Mouse (Mus musculus) testis, postnatal 10 days (tissue): ENCODE data around the gene Gm4450.

ENCODE experiments used
- DNase-seq: peaks from one replicate; pipeline ENCODE4 v3.0.0; 2021; ENCODE audit warnings: low spot score

Gene Gm4450

DNA sequence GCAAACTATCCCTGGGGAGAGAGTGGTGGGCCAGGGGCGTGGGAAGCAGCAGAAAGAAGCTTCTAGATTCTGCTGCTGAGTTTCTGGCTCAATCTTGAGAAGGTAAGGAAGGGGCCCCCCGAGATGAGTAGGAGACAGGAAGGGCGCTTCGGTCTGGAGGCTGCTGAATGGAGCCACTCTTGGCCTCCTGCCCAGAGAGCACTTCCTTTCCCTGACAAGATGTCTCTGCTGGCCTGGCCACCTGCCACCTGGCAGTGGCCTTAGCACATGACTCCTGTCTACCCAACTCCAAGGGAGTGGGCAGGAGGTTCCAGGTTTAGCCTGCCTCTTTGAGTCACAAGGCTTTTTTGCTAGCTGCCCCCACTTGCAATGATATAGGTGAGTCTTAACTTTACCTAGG, 39.6 kb downstream of the Gm4450 start:
- peak; percentile 89 for DNase-seq

DNA sequence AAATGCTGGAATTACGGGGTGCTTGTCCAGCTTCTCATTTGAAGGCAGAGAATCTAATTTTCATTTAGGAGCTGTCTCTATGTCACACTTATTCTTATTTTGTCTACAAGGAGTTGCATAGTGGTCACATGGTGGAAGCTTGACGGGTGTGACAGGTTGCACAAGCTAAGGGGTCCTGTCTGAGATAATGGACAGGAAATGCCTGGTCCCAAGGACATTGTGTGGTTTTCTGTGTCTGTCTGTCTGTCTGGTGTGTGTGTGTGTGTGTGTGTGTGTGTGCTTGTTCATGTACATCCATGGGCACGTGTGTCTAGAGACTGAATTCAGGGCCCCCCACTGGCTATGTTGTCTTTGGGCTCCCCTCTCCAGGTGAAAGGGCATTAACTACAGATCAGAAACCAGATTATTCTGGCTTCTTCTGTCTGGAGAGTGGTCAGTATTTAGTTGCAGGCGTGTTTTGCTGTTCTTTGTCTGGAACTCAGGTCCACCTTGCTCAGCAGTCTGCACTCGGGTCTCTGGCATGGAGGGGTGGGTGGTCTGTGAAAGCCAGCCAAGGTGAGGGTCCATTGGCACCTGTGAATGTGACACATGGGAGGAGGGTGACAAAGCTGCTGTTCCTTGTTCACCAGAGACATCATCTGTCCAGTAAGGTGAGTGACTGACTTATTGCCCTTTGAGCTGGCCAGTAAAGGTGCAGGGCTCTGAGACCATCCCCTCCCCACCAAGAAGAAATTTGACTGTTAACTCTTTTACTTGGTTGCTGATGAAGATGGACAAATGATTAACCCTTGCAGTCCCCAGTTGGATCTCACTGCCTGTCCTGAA, 40.3 kb downstream of the Gm4450 start:
- no peak for DNase-seq

DNA sequence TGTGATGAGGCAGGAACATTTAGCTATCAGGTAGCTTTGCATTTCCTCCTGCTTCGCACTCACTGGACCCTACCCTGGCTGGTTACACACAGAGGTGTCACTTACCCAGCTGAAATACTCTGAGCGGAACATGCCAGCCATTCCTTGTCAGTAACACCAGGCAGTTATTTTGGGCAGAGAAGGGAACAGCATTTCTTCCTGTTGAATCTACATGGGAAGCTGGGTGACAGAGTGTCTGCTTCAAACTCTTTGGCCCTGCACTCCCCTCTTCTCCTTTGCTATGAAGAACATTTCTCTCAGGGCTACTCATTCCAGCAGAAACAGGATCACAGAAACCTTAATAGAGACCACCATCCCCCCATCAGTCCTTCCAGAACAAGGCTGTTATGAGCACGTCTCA, 42.6 kb downstream of the Gm4450 start:
- no peak for DNase-seq

DNA sequence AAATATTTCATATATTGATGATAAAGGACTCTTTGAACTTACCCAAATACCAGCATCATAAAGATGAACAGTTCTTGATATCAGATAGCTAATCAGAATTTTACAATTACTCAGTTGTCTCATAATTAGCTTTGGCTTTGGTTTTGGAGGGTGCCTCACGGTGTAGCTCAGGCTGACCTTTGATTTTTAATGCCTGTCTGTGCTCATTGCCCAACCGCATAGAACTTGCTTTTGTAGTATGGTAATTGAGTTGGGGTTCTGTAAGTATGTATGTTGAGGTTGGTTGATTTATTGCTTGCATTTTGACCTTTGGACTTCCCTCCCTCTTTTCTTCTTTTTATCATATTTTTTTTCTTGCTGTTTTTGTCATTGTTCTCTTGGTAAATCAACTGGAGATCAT, 43.2 kb downstream of the Gm4450 start:
- DNase-seq: no peak

DNA sequence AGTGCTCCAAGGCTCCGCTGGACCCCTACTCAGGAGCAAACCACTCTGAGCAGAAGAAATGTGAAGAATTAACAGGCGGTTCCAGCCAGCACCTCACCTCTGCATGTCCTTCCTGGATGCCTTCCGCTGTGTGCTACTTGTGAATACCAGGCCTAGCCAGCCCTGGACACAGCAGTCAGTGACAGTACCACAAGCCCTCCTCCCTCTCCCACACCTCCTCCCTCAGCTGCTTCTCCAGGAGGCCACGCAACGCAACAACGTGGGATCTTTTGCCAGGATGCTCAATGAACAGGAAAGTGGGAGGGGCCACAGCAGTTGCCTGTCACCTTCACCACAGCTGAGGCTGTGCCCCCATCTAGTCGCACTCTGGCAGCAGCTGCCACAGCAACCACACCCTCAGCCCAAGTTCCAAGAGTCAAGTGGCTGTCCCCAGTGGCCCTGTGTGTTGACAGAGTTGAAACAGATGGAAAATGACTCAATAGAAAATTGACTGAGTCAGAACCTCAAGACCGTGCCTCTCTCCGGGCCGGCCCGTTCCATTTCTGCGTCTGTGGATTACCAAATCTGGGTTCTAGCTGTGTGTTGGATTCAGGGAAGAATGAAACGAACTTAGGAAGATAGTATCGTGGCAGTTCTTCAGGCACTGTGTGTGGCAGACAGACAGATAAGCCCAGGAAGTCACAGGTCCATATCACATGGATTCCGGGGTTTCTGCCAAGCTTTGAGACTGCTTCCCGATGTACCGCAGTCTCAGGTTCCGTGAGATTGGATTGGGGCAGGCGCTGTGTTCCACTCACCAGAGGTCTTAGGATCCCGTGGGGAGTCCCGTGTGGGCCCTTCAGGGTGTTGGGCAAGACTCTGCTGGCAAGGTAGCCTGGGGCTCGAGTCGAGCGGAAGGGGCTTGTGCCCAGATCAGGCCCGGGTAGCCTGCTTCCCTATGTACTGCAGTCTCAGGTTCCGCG, 46.0 kb downstream of the Gm4450 start:
- peak; percentile 6 for DNase-seq

DNA sequence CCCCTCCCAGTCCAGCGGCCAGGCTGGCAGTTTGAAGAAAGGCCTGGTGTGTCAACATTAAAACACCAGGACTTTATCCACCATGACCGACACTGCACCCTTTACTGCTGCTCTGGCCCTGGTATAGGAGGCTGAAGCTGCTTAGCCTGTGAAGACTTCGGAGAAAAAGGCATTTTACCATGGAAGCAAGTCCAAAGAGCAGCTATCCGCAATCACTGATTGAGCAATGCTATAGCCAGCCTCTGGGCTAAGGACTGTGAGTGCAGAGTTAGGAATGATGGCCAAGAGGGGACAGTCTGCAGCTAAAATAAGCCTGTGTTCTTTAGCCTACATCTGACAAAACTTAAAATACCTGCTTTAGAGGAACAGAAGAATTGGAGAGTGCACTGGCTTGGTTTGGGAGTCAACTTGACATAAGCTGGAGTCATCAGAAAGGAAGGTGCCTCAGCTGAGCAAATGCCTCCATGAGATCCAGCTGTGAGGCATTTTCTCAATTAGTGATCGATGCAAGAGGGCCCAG, 49.6 kb downstream of the Gm4450 start:
- DNase-seq: peak; percentile 22

DNA sequence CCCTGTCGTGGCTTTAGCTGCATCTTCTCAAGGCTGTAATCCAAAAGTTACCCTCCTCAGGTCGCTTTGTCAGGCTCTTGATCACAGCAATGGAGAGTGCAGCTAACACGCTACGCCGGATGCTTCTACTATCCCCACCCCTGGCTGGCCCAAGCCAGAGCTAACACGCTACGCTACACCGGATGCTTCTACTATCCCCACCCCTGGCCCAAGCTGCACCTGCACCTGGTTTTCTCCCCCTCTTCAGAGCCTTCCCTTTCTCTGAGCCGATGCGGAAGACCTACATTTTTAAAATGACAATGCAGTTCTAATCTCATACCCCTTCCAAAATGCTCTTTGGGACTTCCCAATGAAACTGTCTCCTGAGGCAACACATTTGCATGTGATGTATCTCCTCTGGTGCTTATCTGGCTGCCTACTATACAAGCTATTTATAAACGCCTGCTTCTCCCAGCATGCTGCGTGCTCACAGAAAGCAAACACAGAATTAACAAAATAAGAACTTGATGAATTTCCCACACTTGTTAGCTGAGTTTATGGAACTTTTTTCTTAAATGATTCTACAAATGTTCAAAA, 50.3 kb downstream of the Gm4450 start:
- DNase-seq: peak; percentile 21

DNA sequence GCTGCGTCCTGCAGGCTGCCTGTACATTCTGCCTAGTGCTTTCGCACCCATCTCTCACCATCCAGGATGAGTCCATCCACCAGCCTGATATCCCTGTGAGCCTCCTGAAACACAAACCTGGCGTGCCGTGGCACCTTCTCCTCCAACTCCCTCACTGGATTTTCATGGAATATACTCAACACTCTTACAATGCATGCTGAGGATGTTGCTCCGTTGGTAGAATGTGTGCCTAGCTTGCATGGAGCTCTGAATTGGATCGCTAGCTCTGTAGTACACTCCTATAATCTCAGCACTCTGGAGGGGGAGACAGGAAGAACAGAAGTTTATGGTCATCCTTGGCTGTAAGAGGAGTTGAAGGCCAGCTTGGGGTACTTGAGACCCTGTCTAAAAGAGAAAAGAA, 51.0 kb downstream of the Gm4450 start:
- DNase-seq: peak; percentile 2

DNA sequence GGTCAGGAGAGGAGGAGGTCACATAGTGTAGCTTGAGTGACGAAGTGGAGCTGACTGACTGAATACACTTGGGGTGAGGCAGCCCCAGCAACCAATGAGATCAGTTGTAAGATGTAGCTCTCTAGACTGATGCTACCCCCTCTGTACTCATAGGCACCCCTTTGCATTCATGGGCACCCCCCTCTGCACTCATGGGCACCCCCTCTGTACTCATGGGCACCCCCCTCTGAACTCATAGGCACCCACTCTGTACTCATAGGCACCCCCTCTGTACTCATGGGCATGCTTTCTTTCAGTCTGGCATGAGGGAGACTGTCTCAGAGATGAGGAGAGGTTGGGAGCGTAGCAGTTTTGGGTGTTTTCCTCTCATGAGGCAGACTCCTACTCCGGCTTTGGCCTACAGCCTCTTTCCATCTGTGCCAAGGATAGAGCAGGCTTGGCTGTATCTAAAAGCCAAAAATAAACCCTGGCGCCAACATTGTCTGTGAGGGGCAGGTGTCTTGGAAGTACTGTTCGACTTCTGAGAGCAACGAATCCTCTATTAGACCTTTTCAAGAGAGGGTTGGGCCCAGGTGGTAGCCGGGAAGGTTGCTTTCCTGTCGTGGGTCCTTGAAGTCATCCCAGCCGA, 52.5 kb downstream of the Gm4450 start:
- DNase-seq: peak; percentile 22
